Mouse (Mus musculus) adrenal gland, postnatal 10 days (tissue): ENCODE data around the gene Gnas. TPM values are rescaled to one million over a fixed set of nuclear protein-coding genes. Genes with fewer than 3 reads are reported as not detected.

Experiments
- DNase-seq: peaks from one replicate; pipeline ENCODE4 v3.0.0; 2021; ENCODE audit warnings: mixed read lengths
- total RNA-seq, 2 experiments: library from RNA; stranded (reverse); gene quantifications; 2 replicates each; pipeline ENCODE4 v1.2.3; 2021

Gnas gene
- total RNA-seq, 2 experiments from 2014 or later, result 5,524 to 6,088 TPM

DNA sequence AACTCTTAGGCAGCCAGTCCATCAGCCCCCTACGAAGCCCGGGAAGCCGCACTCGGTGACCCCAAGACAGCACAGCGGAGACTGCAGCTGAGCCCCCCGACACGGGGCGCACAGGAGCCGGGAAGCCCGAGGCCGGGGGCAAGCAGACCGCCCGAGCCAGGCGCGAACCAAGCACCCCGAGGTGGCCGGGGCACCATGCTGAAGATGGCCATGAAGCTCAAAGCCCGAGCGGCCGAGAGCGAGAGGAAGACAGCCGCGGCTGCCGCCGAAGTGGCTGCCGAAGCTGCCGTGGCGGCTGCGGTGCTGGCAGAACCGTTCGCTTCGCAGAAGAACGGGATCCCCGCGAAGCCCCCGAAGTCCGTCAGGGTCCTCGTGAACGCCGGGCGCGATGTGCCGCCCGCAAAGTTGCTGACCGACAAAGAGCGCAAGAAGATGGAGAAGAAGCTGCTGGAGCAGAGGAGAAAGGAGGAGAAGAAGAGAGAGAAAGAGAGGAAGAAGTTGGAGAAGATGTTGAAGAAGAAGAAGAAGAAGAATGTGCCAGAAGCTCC, 44.3 kb downstream of the Gnas start:
- DNase-seq, result peak; percentile 37

DNA sequence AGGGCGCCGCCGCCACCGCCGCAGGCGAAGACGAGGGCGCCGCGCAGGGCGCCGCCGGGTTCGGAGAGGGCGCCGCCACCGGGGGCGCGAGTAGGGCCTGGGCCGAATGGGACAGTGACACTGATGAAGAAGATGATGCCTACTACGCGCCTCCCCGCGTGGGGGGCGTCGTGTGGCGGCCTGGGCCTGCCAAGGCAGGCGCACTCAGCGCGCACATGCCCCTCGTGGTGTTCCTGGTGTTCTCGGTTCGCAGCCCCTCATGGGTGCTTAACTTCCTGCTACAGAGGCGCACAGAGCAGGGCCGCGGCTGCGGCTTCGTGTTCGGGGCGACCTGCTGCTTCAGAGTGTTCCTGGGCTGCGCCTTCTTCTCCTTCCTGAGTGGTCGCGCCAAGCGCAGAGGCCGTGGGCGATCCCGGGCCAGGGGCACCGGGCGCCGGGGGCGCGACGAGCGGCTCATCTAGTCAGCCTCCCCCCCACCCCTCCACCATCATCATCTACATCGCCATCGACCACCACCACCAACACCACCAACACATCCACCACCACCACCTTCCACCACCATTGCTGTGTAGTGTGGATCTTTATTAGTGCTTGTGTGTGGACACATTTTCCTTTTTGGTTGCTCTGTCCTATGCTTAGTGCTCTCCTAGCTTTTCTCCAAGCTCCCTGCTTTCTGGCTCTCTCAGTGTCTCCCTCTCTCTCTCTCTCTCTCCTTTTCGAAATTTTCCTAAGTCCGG, 45.0 kb downstream of the Gnas start:
- peak; percentile 50 for DNase-seq

DNA sequence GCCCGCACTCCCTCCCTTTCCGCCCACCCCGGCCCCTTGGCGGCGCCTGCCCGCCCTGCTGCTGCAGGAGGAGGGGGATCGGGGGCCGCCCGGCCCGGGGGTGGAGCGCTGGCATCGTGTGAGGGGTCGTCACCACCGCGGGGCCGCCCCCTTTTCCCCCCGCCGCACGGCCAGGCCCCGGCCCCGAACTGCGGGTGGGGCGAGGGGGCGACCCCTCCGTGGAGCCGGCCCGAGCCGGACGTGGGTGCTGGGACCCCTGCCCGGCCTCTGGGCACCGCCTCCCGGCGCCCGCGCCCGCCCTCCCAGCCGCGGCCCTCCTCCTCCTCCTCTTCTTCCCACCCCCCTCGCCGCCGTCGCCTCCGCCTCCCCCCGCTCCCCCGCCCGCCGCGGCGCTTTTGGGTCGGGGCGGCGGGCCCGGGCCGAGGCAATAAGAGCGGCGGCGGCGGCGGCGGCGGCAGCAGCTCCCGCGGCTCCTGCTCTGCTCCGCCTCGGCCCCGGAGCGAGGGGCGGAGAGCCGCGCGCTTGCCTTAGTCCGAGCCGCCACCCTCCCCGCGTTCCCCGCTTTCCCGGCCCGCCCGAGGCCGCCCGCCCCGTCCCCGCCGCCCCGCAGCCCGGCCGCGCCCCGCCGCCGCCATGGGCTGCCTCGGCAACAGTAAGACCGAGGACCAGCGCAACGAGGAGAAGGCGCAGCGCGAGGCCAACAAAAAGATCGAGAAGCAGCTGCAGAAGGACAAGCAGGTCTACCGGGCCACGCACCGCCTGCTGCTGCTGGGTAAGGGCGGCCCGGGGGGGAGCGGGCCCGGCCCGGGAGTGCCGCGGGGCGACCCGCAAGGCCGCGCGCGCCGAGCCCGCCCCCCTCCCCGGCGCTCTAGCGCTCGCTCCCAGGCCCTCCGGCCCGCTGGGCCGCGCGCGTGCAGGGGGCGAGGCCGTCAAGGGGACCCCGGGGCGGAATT, 45.8 kb downstream of the Gnas start:
- peak; percentile 94 for DNase-seq

DNA sequence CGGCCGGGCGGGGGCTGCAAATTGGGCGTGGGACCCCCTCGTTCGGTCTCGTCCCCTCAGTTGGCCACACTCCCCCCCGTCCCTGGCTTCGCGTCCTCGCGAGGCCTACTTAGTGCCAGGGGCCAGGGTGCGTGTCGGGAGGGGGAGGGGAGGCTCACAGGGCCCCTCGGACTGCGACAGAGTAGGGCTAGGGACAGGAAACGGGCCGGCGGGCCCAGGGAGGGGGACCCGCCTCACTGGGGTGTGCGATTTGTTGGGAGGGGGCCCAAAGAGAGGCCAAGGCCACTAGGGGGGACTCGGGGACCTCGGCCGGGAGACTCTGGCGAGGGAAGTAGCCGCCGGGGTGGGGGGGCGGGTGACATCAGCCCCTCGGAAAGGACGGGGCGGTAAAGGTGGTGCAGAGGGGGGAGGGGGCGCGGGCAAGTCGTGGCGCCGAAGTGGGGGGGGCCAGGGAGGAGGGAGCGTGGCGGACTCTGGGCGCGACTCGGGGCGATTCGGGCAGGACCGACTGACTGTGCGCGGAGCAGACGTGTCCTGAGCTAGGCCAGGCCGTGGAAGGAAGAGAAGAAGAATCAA, 46.6 kb downstream of the Gnas start:
- peak; percentile 86 for DNase-seq

DNA sequence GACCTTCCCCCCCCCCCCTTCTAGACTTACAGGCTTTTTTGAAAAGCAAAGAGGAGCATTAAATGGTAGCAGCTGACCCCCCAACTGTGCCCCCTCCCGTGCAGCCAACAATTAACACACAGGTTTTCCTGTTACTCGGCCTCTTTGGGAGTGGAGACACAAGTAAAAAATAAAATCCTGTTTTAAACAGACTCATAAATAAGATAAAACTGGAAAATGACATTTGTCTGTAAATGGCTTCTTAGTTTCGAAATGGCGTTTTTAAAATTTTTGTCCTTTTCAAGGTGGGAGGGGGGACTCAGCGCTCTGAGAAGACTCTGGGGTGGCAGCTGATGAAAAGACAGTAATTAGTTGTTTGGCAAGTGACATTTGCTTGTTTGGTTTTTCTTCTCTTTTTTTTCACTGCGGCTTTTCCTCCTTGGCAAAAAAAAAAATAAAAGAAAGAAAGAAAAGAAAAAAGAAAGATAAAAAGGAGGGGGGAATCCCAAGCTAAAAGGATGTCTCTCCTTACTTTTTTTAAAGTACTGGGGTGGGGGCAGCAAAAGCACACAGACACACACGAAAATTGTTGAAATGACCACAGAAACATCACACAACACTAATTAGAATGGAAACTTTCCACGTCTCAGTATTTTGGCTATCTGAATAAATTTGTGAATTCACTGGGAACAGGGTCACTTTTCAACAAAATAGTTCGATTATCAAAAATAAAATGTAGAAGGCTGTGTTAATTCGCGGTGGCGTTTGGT, 47.3 kb downstream of the Gnas start:
- no peak for DNase-seq

DNA sequence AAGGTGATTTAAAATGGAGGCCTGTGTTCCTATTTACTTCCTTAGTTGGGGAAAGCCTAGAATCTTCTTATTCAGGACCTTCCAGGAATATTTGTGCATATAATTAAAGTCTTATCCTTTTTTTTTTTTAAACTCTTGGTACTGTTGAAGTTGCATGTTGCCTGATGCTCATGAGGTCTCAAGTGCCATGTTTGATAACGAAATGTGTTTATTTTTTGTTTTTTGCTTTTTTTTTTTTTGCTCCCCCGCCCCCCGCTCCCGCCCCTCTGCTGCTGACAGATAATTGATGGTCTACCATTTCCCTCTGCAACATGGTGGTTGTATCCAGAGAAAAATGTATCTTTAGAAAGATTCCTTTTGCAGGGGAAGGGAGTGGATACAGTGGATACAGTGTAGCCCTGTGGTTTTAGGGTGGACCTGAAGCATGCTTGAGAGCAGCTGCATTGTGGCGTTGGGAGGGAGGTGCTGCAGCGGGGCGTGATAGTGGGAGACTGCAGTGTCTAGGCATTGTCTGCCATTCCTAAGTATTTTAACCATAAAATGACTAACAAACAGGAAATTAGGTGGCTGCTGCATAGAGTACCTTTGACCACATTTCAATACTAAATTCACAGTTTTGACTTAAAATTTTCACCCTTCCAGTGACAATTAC, 49.2 kb downstream of the Gnas start:
- DNase-seq, result no peak

DNA sequence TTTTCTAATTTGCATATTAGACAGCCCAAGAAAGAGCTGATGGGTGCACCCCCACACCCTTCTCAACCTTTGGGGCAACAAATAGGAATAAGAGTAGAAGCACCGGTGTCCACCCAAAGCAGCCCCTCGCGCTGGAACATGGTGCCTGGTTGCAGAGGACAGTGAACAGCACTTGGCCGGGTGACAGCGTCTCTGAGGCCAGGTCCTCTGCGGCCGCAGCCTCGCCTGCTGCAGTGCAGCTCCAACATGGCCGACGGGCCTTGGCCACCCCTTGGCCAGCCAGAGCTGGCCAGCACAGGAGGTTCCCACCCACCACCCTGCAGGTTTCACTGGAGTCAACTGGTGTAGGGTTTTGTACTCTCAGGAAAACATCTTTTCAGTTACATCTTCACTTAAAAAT, 50.3 kb downstream of the Gnas start:
- DNase-seq, result peak; percentile 71

DNA sequence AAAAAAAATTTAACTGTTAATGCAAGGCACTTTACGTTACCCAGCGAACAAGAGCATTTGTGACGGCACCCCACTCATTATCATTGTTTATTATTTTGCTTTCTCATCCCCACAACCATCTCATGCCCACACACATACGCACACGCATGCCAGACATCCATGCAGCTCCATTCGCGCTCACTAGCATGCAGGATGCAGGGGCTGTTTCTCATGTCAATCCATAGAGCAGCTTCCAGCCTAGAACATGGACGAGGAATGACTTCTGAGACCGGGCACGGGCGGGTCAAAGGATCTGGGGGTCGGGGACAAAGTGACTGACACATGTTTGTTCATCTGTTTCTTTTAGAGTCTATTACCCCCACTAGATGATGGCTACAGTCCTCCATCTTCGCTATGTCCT, 53.2 kb downstream of the Gnas start:
- DNase-seq, result no peak

DNA sequence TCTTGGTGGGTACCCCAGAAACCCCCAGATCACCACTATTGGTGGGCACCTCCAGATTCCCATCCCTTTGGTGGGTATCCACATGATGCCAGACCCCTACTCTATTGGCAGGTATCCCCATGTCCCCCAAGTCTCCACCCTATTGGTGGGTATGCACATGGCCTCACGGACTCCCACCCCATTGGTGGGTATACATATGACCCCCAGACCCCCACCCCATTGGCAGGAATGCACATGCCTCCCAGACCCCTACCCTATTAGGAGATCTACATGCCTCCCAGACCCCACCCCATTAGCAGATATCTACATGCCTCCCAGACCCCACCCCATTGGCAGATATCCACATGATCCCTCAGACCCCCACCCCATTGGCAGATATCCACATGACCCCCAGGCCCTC, 55.6 kb downstream of the Gnas start:
- peak; percentile 35 for DNase-seq

DNA sequence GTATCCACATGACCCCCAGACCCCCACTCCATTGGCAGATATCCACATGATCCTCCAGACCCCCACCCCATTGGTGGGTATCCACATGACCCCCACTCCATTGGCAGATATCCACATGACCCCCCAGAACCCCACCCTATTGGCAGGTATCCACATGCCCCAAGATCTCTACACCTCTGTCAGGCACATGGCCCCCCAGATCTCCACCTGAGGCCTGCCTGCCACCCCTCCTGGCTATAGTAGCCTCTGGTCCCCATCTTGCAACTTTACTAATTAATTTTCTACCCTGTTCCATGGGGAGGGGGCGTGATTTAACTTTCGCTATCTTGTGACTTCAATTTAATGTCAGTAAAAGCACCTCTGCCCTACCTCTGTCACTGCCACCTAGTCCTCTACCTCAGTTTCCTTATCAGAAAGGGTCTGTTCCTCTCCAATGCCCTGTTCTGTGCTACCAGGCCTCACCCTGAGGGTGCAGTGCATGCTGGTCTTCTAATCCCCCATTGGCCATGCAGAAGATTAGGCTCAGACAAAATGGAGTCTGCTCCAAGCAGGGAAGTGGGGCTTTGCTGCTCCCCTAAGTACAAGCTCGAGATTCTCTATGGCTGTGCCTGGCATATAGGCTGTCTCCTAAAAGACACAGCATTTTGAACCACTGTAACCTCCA, 56.2 kb downstream of the Gnas start:
- DNase-seq, result no peak

DNA sequence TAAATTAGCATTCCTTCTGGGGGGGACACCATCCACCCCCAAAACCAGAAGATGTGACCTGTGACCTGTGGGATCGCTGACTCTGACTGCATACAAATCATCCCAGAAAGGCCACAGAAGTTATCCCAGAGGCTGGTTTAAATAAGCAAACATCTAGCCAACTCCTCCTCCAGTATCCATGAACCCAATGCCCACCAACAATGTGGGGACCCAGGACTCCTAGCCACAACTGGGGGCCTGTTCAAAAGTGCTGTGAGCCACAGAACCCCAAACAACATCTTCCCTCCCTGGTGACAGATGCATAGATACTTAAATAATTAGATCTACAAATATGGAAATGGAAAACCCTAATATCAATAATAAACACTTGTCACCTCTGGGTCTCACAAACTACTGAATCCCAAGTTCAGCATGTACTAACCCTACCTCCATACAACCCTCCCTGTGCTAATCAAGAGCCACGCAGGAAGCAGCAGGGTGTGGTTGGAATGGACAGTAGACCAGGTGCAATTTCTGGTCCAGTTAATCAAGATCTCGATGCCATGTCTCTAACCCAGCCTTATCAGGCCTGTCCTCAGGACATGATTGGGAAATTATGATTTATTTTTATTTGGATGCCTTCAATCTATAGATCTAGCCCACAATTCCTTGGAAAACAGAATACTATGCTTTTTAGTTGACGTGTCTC, 56.9 kb downstream of the Gnas start:
- DNase-seq, result no peak

DNA sequence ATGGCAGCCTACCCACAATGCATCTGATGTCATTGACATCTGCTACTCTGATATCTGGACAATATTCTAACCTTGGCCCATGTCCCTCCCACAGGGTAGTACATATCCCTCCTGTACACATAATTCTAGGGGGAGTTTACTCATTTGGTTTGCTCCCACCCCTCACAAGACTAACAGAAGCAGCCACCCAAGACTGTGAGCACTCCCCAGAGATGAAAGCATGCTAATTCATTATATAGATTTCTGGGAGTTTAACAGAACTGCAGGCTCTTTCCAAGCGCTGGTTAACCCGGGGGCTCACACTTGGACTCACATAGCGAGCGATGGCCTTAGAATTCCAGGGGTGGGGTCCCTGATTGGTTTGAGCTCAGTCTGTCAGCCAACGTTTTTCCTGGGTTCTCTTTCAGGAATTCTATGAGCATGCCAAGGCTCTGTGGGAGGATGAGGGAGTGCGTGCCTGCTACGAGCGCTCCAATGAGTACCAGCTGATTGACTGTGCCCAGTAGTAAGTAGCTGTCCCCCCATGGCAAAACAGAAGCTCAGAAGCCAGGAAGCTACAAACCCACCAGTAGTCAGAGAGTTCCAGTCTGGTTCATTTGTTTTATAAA, 58.8 kb downstream of the Gnas start:
- DNase-seq, result peak; percentile 25

DNA sequence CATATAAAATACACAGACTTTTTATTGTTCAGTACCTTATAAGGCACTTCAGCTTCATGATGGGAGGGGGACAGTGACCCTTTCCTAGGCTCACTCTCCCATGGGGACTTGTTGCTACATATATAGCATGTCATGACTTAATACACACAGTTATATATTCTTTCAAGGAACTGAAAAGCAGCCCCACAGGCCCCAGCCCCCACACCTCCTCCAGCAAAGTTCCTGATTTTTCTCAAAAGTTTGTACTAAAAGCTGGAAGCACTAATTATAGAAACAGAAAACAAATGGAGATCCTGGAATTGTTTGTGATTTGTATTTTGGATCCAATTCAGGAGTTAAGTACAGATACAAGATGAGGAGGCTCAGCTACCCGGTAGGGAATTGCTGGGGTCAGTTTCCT, 59.4 kb downstream of the Gnas start:
- peak; percentile 15 for DNase-seq

DNA sequence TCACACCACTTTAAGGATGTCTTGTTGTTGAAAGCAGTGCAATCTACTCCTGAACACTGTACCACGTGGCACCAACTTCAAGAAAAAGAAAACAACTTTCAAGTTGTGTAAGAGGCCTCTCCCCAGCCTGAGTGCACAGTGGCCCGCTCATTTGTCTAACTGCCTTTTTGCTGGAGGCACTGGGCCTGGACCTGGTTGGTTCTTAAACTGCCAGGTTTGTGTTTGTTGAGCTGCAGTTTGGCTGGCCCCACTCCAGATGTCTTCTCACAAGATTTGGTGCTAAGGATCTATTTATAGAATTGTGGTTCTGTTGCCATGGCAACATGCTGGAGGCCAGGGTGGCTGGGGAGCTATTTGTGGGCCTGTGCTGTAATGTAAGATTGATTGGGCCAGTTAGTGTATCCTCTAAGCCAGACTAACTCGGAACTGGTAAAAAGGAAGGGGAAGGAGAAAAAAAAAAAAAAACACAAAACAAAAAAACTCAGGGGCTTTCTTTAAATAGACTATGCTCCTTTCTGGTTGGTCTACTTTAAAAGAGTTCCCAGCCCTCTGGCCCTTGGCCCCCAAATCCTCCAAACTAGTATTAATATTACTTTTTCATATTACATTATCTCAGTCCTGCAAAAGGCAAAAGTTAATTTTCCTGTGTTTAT, 60.0 kb downstream of the Gnas start:
- DNase-seq, result peak; percentile 87

DNA sequence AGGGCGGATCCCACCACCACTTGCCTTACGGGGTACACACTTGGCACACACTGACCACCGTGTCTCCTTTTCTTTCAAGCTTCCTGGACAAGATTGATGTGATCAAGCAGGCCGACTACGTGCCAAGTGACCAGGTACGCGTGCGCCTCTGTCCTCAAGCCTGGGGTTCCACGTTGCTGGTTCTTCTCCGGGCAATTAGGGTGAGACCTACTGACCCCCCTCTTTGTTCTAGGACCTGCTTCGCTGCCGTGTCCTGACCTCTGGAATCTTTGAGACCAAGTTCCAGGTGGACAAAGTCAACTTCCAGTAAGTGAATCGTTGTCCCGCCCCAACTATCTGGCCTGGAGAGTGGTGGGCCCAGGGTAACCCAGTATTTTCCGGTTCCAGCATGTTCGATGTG, 60.9 kb downstream of the Gnas start:
- DNase-seq, result peak; percentile 17

DNA sequence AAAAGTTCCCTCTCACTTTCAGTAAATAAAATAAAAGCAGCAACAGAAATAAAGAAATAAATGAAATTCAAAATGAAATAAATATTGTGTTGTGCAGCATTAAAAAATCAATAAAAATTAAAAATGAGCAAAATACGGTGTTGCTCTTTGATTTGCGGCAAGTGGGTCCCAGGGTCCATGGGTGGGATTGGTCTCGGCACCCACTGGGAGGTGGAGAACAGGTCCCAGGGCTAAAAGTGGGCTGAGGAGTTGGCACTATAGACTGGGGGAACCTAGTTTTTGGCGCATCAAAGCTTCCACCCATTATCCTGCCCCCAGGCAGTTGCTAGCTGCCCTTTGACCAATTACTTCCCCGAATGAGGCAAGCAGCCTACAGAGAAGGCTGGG, 62.5 kb downstream of the Gnas start, which contains the start of gene Gm20721:
TSS of gene Gm20721 (minus strand) at position 101 of the 387 bp plus-strand sequence.
- peak; percentile 18 for DNase-seq

DNA sequence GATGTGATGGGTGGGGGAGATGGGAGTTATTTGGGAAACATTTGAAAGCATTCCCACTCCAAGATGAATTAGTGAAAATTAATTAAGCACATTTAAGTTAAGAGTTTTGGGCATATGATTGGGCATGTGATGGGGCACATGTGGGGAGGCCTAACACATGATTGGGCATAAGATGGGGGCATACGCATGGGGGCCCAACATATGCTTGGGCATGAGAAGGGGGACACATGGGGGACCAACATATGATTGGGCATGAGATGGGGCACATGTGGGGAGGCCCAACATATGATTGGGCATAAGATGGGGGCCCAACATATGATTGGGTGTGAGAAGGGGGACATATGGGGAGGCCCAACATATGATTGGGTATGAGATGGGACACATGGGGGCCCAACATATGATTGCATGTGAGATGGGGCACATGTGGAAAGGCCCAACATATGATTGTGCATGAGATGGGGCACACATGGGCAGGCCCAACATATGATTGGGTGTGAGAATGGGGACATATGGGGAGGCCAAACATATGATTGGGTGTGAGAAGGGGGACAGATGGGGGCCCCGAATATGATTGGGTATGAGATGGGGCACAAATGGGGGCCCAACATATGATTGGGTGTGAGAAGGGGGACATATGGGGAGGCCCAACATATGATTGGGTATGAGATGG, 63.0 kb downstream of the Gnas start:
- peak; percentile 25 for DNase-seq

DNA sequence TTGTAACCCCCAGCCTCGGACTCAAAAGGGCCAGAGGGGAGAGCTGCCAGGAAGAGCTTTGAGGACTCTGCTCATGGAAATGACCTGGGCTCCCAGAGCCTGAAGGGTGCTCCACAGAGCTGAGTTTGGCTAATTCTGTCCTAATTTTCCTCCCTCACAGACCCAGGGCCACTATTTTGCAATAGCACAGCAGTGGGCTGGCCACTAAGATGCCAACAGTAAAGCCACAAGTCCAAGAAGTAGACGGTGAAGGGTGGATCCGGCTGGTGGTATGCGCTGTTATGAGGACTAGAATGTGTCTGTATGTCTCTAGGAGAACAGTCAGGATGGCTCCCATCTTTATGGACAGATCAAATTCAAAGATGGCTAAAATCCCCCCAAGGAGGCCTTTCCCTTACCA, 74.4 kb downstream of the Gnas start:
- DNase-seq, result no peak

DNA sequence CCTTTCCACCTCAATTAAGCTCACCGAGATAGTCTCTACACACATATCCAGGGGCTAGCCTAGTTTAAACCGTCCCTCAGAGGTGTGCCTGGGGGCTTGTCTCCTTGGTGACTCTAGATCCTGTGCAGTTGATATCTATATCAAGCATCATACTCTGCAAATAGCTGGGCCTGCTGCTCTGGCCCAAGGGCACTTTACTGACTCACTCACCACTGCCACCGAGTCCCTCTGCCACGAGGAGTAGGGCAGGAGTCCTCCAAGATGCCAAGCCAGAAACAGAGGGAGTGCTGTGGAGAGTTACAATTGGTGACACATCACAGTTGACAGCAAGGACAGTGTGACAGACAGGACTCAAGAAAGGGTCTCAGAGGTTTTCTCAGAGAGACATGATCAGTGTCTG, 75.5 kb downstream of the Gnas start:
- DNase-seq, result no peak
